Mouse (Mus musculus): ENCODE measurements at regions not wholly inside any gene's neighbourhood (a gene's known extent, or its start where the extent isn't known, plus 50 kb on each side); places are given as distances from the start of the nearest gene placed in this dataset.

- Histone ChIP-seq H3K4me3 (ENCODE audit: insufficient read depth, poor library complexity, severe bottlenecking) (no peak overlapping the region), H3K79me3 (ENCODE audit: low read depth) (no peaks in the 10 kb centered on the region), H3K27me3 (ENCODE audit: control insufficient read depth, insufficient read depth, insufficient read length) (no peaks in the 10 kb centered on the region), H3ac (ENCODE audit: control insufficient read depth, insufficient read length, low read depth) (no peak overlapping the region), H3K79me2 (ENCODE audit: control insufficient read depth, insufficient read depth) (no peaks in the 10 kb centered on the region), H3K36me3 (ENCODE audit: control insufficient read depth, insufficient read depth) (no peaks in the 10 kb centered on the region)
- no peak for TF ChIP-seq USF1 (IDR thresholded peaks at IDR 0.05; ENCODE audit: low read depth)
- TF ChIP-seq CEBPB (IDR thresholded peaks at IDR 0.05; ENCODE audit: low read depth), result no peak
- no peak for TF ChIP-seq MYOG (IDR thresholded peaks at IDR 0.05; ENCODE audit: control insufficient read depth, extremely low read depth, insufficient read length)
- no peak for TF ChIP-seq MYOD1 (IDR thresholded peaks at IDR 0.05; ENCODE audit: control insufficient read depth, insufficient read length, low read depth)
- no peak for TF ChIP-seq FOSL1 (IDR thresholded peaks at IDR 0.05; ENCODE audit: insufficient read depth, low read length, poor library complexity, severe bottlenecking)
- TF ChIP-seq CTCF (IDR thresholded peaks at IDR 0.05; ENCODE audit: control insufficient read depth, insufficient read depth, insufficient read length), result no peak
- no peak for TF ChIP-seq MAX (IDR thresholded peaks at IDR 0.05)
Observed at GRCm38 (mm10) chr8:103407631-103408030, 622.2 kb upstream of the Cdh11 start.

DNA sequence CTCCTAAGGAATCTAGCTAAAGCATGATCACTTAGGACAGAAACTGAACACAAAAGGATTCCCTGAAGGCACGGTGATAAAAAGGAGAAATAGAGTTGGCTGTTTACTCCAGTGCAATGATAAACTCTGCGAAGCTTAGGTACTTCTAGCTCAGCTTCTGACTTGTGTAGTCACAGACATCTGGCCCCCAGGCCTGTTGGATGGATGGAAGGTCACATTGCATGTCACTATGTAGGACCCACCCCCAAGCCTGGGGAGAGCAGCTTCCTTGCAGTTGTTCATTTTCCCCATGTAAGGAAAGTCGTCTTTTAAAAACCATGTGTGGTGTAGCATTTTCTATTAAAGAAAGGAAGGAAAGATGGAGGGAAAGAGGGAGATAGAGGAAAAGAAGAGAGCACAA, 623.0 kb upstream of the Cdh11 start:
- Histone ChIP-seq H3K4me3 (ENCODE audit: insufficient read depth, poor library complexity, severe bottlenecking) (no peak overlapping the region), H3K27me3 (ENCODE audit: control insufficient read depth, insufficient read depth, insufficient read length) (no peaks in the 10 kb centered on the region), H3K36me3 (ENCODE audit: control insufficient read depth, insufficient read depth) (no peaks in the 10 kb centered on the region), H3K79me3 (ENCODE audit: low read depth) (no peaks in the 10 kb centered on the region), H3K79me2 (ENCODE audit: control insufficient read depth, insufficient read depth) (no peaks in the 10 kb centered on the region), H3ac (ENCODE audit: control insufficient read depth, insufficient read length, low read depth) (no peak overlapping the region)
- TF ChIP-seq CEBPB (IDR thresholded peaks at IDR 0.05; ENCODE audit: low read depth) (no peak), FOSL1 (IDR thresholded peaks at IDR 0.05; ENCODE audit: insufficient read depth, low read length, poor library complexity, severe bottlenecking) (no peak), MAX (IDR thresholded peaks at IDR 0.05) (no peak), USF1 (IDR thresholded peaks at IDR 0.05; ENCODE audit: low read depth) (no peak), CTCF (IDR thresholded peaks at IDR 0.05; ENCODE audit: control insufficient read depth, insufficient read depth, insufficient read length) (no peak)

DNA sequence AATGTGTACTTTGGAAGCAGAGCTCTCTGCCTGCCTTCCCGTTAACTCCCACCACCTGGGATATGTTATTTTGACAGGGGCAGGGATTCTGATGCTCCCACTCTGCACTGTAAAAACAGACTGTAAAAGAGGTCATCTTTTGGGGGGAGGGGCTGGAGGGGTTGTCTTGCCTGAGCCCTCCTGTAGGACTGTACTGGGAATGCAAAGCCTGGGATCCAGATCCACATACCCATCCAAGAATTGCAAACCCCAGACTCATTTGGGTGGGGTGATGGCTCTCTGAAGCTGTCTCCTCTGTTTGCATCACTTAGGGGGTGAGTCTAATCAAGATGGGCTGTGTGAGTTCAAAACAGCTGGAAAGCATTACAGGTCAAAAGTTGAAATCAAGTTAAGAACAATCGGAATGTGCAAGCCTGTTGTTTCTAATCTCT, 623.7 kb upstream of the Cdh11 start:
- H3K27me3 ChIP-seq (ENCODE audit: control insufficient read depth, insufficient read depth, insufficient read length), result no peaks in the 10 kb centered on the region
- H3K79me3 ChIP-seq (ENCODE audit: low read depth), result no peaks in the 10 kb centered on the region
- no peak overlapping the region for H3ac ChIP-seq (ENCODE audit: control insufficient read depth, insufficient read length, low read depth)
- no peaks in the 10 kb centered on the region for H3K36me3 ChIP-seq (ENCODE audit: control insufficient read depth, insufficient read depth)
- no peak overlapping the region for H3K4me3 ChIP-seq (ENCODE audit: insufficient read depth, poor library complexity, severe bottlenecking)
- no peaks in the 10 kb centered on the region for H3K79me2 ChIP-seq (ENCODE audit: control insufficient read depth, insufficient read depth)
- TF ChIP-seq MYOD1 (IDR thresholded peaks at IDR 0.05; ENCODE audit: control insufficient read depth, insufficient read length, low read depth), result no peak
- no peak for TF ChIP-seq CEBPB (IDR thresholded peaks at IDR 0.05; ENCODE audit: low read depth)
- no peak for TF ChIP-seq MYOG (IDR thresholded peaks at IDR 0.05; ENCODE audit: control insufficient read depth, extremely low read depth, insufficient read length)
- TF ChIP-seq USF1 (IDR thresholded peaks at IDR 0.05; ENCODE audit: low read depth), result no peak
- TF ChIP-seq CTCF (IDR thresholded peaks at IDR 0.05; ENCODE audit: control insufficient read depth, insufficient read depth, insufficient read length), result no peak
- TF ChIP-seq MAX (IDR thresholded peaks at IDR 0.05), result no peak
- TF ChIP-seq FOSL1 (IDR thresholded peaks at IDR 0.05; ENCODE audit: insufficient read depth, low read length, poor library complexity, severe bottlenecking), result no peak

GRCm38 (mm10) chr8:103412731-103413130, 627.3 kb upstream of the Cdh11 start:
- Histone ChIP-seq H3ac (ENCODE audit: control insufficient read depth, insufficient read length, low read depth) (no peak overlapping the region), H3K79me3 (ENCODE audit: low read depth) (no peaks in the 10 kb centered on the region), H3K36me3 (ENCODE audit: control insufficient read depth, insufficient read depth) (no peaks in the 10 kb centered on the region), H3K4me3 (ENCODE audit: insufficient read depth, poor library complexity, severe bottlenecking) (no peak overlapping the region), H3K27me3 (ENCODE audit: control insufficient read depth, insufficient read depth, insufficient read length) (no peaks in the 10 kb centered on the region), H3K79me2 (ENCODE audit: control insufficient read depth, insufficient read depth) (no peaks in the 10 kb centered on the region)
- no peak for TF ChIP-seq MAX (IDR thresholded peaks at IDR 0.05)
- TF ChIP-seq CTCF (IDR thresholded peaks at IDR 0.05; ENCODE audit: control insufficient read depth, insufficient read depth, insufficient read length), result no peak
- no peak for TF ChIP-seq FOSL1 (IDR thresholded peaks at IDR 0.05; ENCODE audit: insufficient read depth, low read length, poor library complexity, severe bottlenecking)
- TF ChIP-seq MYOG (IDR thresholded peaks at IDR 0.05; ENCODE audit: control insufficient read depth, extremely low read depth, insufficient read length), result no peak
- TF ChIP-seq MYOD1 (IDR thresholded peaks at IDR 0.05; ENCODE audit: control insufficient read depth, insufficient read length, low read depth), result no peak
- no peak for TF ChIP-seq USF1 (IDR thresholded peaks at IDR 0.05; ENCODE audit: low read depth)

DNA sequence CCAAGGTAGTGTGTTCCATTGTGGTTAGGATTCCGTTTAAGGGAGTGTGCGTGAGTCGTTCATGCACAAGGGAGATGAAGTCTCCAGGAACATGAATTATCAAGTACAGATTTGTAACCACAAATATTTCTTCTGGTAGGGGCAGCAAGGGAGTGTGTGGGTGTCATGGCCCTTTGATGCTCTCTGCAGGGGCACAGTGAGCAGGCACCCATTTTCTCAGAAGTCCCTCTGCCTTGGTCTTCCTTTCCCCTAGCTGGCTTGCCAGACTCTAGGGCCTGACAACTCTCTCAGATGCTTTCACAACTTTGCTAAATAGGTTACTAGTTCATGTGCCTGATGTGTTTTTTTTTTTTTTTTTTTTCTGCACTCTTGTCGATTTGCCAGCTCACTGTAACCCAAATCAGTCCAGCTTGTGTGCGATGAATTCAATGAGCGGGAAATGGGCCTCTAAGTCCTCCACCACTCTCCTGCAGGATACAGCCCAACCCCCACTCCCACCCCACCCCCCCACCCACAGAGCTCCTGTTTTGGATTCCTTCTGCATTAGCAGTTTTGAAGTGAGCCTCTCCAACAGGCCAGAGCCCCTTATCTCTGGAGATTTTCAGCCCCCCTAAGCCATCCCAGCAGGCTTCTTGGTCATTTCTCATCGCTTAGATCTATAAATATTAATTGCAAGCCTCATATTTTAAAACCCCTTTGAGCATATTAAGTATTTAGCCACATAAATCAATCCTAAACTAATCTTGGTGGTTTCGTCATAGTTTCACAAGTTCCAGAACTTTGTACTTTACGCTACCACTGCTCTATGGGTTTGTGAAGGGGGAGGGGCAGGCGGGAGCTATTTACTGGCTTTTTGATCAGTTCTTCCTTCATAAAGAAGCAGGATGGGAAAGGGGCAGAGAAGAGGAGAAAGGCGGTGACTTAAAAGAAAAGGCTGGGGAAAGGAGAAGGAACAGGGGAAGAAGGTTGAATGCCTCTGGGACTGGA, 628.4 kb upstream of the Cdh11 start:
- Histone ChIP-seq H3ac (ENCODE audit: control insufficient read depth, insufficient read length, low read depth) (no peak overlapping the region), H3K27me3 (ENCODE audit: control insufficient read depth, insufficient read depth, insufficient read length) (no peaks in the 10 kb centered on the region), H3K79me3 (ENCODE audit: low read depth) (no peaks in the 10 kb centered on the region), H3K4me3 (ENCODE audit: insufficient read depth, poor library complexity, severe bottlenecking) (no peak overlapping the region), H3K36me3 (ENCODE audit: control insufficient read depth, insufficient read depth) (no peaks in the 10 kb centered on the region), H3K79me2 (ENCODE audit: control insufficient read depth, insufficient read depth) (no peaks in the 10 kb centered on the region)
- TF ChIP-seq MYOG (IDR thresholded peaks at IDR 0.05; ENCODE audit: control insufficient read depth, extremely low read depth, insufficient read length) (no peak), USF1 (IDR thresholded peaks at IDR 0.05; ENCODE audit: low read depth) (no peak), MYOD1 (IDR thresholded peaks at IDR 0.05; ENCODE audit: control insufficient read depth, insufficient read length, low read depth) (no peak), CTCF (IDR thresholded peaks at IDR 0.05; ENCODE audit: control insufficient read depth, insufficient read depth, insufficient read length) (no peak), CEBPB (IDR thresholded peaks at IDR 0.05; ENCODE audit: low read depth) (no peak), MAX (IDR thresholded peaks at IDR 0.05) (no peak)

Data from C2C12 (cell line).